Mouse (Mus musculus): ENCODE results near the gene Rgp1. TPM values are rescaled to one million over a fixed set of nuclear protein-coding genes. Genes with fewer than 3 reads are reported as not detected.

Gene Rgp1
- total and polyA plus RNA-seq, 3 experiments, result 17.1 to 47.6 TPM; not detected in 1

GRCm38 (mm10) chr4:43585682-43586081 lies 7.2 kb downstream of the Rgp1 start:
- H3K27me3 ChIP-seq (ENCODE audit: control insufficient read depth in 1 of 2, insufficient read depth in 2 of 2, low read length in 2 of 2), result no peaks in the 10 kb centered on the region
- H3K79me2 ChIP-seq (ENCODE audit: control insufficient read depth, insufficient read depth, low read length, poor library complexity), result no peaks in the 10 kb centered on the region
- H3K4me1 ChIP-seq (ENCODE audit: control insufficient read depth in 1 of 2, insufficient read depth in 2 of 2, low read length in 2 of 2), result peaks cover 0 to 13% of the 10 kb centered on the region in 2 experiments; a peak in 3 of 4 replicates
- no peak overlapping the region for H3K27ac ChIP-seq (ENCODE audit: control insufficient read depth, low read depth, low read length)
- TF ChIP-seq ETS1 (IDR thresholded peaks at IDR 0.05; ENCODE audit: low read depth, low read length), result no peak
- no peak for TF ChIP-seq MAFK (IDR thresholded peaks at IDR 0.05; ENCODE audit: borderline replicate concordance, low read depth, low read length)
- TF ChIP-seq UBTF (IDR thresholded peaks at IDR 0.05; ENCODE audit: borderline replicate concordance, insufficient read depth, low read depth, low read length), result no peak
- no peak overlapping the region for H3K9ac ChIP-seq (ENCODE audit: control insufficient read depth, low read depth, low read length, poor library complexity, severe bottlenecking)
- peaks cover 0 to 9% of the 10 kb centered on the region in 2 experiments; a peak in 2 of 4 replicates for H3K36me3 ChIP-seq (ENCODE audit: control insufficient read depth in 1 of 2, insufficient read depth in 2 of 2, low read length in 2 of 2)
- H3K4me3 ChIP-seq (ENCODE audit: control insufficient read depth in 1 of 2, insufficient read depth in 1 of 2, low read depth in 2 of 2, low read length in 2 of 2), result no peak overlapping the region
- no peaks in the 10 kb centered on the region for H3K9me3 ChIP-seq (replicated peaks; ENCODE audit: insufficient read depth, low read length)
- DNase-seq (ENCODE audit: low read depth, low spot score), result no peak

DNA sequence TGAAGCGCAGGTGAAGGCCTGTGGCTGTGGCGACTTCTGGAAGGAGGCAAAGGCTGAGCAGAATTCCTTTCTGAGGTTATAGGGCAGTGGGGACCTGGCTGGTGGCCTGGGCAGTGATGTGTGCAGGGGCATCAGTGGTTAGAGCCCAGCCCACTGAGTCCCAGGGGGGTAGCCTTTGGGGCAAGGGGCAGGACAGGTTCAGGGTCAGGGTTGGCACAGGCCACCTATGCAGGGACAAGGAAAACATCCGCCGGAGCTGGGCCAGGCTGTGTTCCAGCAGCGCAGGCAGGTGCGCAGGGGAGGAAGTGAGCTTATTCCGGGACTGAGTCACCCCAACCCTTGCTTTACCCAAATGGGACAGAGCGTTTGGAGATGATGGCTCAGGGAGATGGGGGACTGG lies 7.9 kb downstream of the Rgp1 start:
- H3K4me3 ChIP-seq (ENCODE audit: control insufficient read depth in 1 of 2, insufficient read depth in 1 of 2, low read depth in 2 of 2, low read length in 2 of 2), result no peak overlapping the region
- no peaks in the 10 kb centered on the region for H3K79me2 ChIP-seq (ENCODE audit: control insufficient read depth, insufficient read depth, low read length, poor library complexity)
- DNase-seq (ENCODE audit: low read depth, low spot score), result no peak
- no peaks in the 10 kb centered on the region for H3K27me3 ChIP-seq (ENCODE audit: control insufficient read depth in 1 of 2, insufficient read depth in 2 of 2, low read length in 2 of 2)
- TF ChIP-seq TBP (IDR thresholded peaks at IDR 0.05; ENCODE audit: low read depth, low read length) (no peak), POLR2AphosphoS2 (IDR thresholded peaks at IDR 0.05; ENCODE audit: low read length) (0 out of 2 replicates have a peak, but pooled peaks have one; percentile 0)
- no peak overlapping the region for H3K9ac ChIP-seq (ENCODE audit: control insufficient read depth, low read depth, low read length, poor library complexity, severe bottlenecking)
- no peaks in the 10 kb centered on the region for H3K9me3 ChIP-seq (replicated peaks; ENCODE audit: insufficient read depth, low read length)
- no peak overlapping the region for H3K27ac ChIP-seq (ENCODE audit: control insufficient read depth, low read depth, low read length)
- peaks cover 0 to 13% of the 10 kb centered on the region in 2 experiments; a peak in 3 of 4 replicates for H3K4me1 ChIP-seq (ENCODE audit: control insufficient read depth in 1 of 2, insufficient read depth in 2 of 2, low read length in 2 of 2)
- H3K36me3 ChIP-seq (ENCODE audit: control insufficient read depth in 1 of 2, insufficient read depth in 2 of 2, low read length in 2 of 2), result peaks cover 0 to 13% of the 10 kb centered on the region in 2 experiments; a peak in 2 of 4 replicates

- Histone ChIP-seq H3K9ac (ENCODE audit: control insufficient read depth, low read depth, low read length, poor library complexity, severe bottlenecking) (no peak overlapping the region), H3K27ac (ENCODE audit: control insufficient read depth, low read depth, low read length) (no peak overlapping the region), H3K4me3 (ENCODE audit: control insufficient read depth in 1 of 2, insufficient read depth in 1 of 2, low read depth in 2 of 2, low read length in 2 of 2) (no peak overlapping the region), H3K9me3 (replicated peaks; ENCODE audit: insufficient read depth, low read length) (no peaks in the 10 kb centered on the region), H3K27me3 (ENCODE audit: control insufficient read depth in 1 of 2, insufficient read depth in 2 of 2, low read length in 2 of 2) (no peaks in the 10 kb centered on the region), H3K79me2 (ENCODE audit: control insufficient read depth, insufficient read depth, low read length, poor library complexity) (no peaks in the 10 kb centered on the region), H3K4me1 (ENCODE audit: control insufficient read depth in 1 of 2, insufficient read depth in 2 of 2, low read length in 2 of 2) (peaks cover 0 to 13% of the 10 kb centered on the region in 2 experiments; a peak in 3 of 4 replicates), H3K36me3 (ENCODE audit: control insufficient read depth in 1 of 2, insufficient read depth in 2 of 2, low read length in 2 of 2) (peaks cover 0 to 15% of the 10 kb centered on the region in 2 experiments; a peak in 2 of 4 replicates)
- DNase-seq (ENCODE audit: low read depth, low spot score), result peak; percentile 37
- TF ChIP-seq KAT2A (conservative IDR thresholded peaks at IDR 0.05; ENCODE audit: low read depth, low read length) (no peak), ZMIZ1 (IDR thresholded peaks at IDR 0.05; ENCODE audit: low read depth, low read length) (no peak), MYC (IDR thresholded peaks at IDR 0.05; ENCODE audit: low read depth, low read length) (peak; percentile 49; the same call in 1 of the 2 replicates), JUND (IDR thresholded peaks at IDR 0.05; ENCODE audit: low read depth, low read length) (no peak), NRF1 (IDR thresholded peaks at IDR 0.05; ENCODE audit: insufficient read depth, low read depth, low read length, poor library complexity, severe bottlenecking) (no peak), ZC3H11A (IDR thresholded peaks at IDR 0.05; ENCODE audit: low read depth, low read length) (no peak), SMC3 (IDR thresholded peaks at IDR 0.05; ENCODE audit: low read depth, low read length) (no peak), TCF12 (IDR thresholded peaks at IDR 0.05; ENCODE audit: low read depth, low read length) (no peak), CHD1 (IDR thresholded peaks at IDR 0.05; ENCODE audit: low read depth, low read length) (no peak), EP300 (IDR thresholded peaks at IDR 0.05; ENCODE audit: low read depth in 1 of 2, low read length in 2 of 2) (peak in 1 of 2 experiments; percentile 24; a peak in 2 of 4 replicates), NELFE (IDR thresholded peaks at IDR 0.05; ENCODE audit: low read depth, low read length) (no peak), CTCF (IDR thresholded peaks at IDR 0.05 in 2 of 3, conservative IDR thresholded peaks at IDR 0.05 in 1 of 3; ENCODE audit: control insufficient read depth in 1 of 3, insufficient read depth in 1 of 3, low read depth in 2 of 3, low read length in 3 of 3, poor library complexity in 1 of 3, severe bottlenecking in 1 of 3) (no peak), CHD2 (IDR thresholded peaks at IDR 0.05; ENCODE audit: low read length) (no peak), MAFK (IDR thresholded peaks at IDR 0.05; ENCODE audit: borderline replicate concordance, low read depth, low read length) (no peak), BHLHE40 (IDR thresholded peaks at IDR 0.05; ENCODE audit: borderline replicate concordance, low read depth, low read length) (peak; percentile 59; the same call in 1 of the 2 replicates), POLR2AphosphoS2 (IDR thresholded peaks at IDR 0.05; ENCODE audit: low read length) (no peak; the same call in 1 of the 2 replicates), POLR2A (IDR thresholded peaks at IDR 0.05; ENCODE audit: control insufficient read depth in 1 of 2, insufficient read depth in 1 of 2, low read depth in 1 of 2, low read length in 2 of 2, poor library complexity in 1 of 2) (no peak), E2F4 (IDR thresholded peaks at IDR 0.05; ENCODE audit: borderline replicate concordance, low read depth, low read length) (no peak), TBP (IDR thresholded peaks at IDR 0.05; ENCODE audit: low read depth, low read length) (no peak), ZKSCAN1 (IDR thresholded peaks at IDR 0.05; ENCODE audit: low read depth, low read length) (no peak), SIN3A (IDR thresholded peaks at IDR 0.05; ENCODE audit: low read length) (no peak), MXI1 (IDR thresholded peaks at IDR 0.05; ENCODE audit: low read depth, low read length) (no peak), USF1 (IDR thresholded peaks at IDR 0.05; ENCODE audit: low read depth, low read length) (peak; percentile 82), RCOR1 (IDR thresholded peaks at IDR 0.05; ENCODE audit: low read depth, low read length) (no peak; the same call in 1 of the 2 replicates)
Measured at GRCm38 (mm10) chr4:43587681-43588080, 9.2 kb downstream of the Rgp1 start.
